In the genomic region with DNA sequence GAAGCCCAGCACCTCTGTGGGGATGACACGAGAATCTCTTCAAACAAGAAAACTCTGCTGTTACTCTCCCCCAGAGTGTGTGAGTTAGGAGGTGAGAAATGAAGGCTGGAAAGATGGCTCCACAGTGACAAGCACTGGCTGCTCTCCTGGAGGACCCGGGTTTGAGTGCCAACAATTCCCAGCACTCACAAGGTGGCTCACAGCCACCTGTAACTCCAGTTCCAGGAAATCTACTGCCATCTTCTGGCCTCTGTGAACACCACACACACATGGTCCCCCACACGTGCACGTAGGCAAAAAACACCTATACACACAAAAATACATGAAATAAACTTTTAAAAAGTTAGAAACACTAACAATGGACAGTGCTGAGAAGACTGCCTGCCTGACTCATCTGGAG, we compare ENCODE assay signal across 11 mouse cellular contexts. TPM values are rescaled to one million over a fixed set of nuclear protein-coding genes. Genes with fewer than 3 reads are reported as not detected.
DNase-seq lines count a peak whose midpoint lies in the region; ATAC-seq and TF ChIP-seq lines count a peak whose summit lies in the region.
"Had no signal": no experiment of that assay in that cellular context is flagged by ENCODE, and none has a peak within 500 bp of the region (broad histone marks: within the 10 kb centered on the region; RNA-seq: fewer than 3 reads in every experiment).

No protein-coding gene starts in this region.

- H3K4me1 ChIP-seq in heart, postnatal 0 days (ENCODE audit: control insufficient read depth, insufficient read depth) = no peaks in the 10 kb centered on the region
- no peaks in the 10 kb centered on the region for H3K4me1 ChIP-seq in hindbrain, embryonic 11.5 days (replicated peaks; ENCODE audit: control insufficient read depth, insufficient read depth, low read length)
- H3K4me1 ChIP-seq: embryonic facial prominence, embryonic 12.5 days had no signal

- 78% methylated on average over 4 of the region's 4 CpGs for WGBS in heart, postnatal 0 days
- 65% methylated on average over 4 of the region's 4 CpGs for WGBS in hindbrain, embryonic 11.5 days

- TF ChIP-seq CTCF in heart, postnatal 0 days (IDR thresholded peaks at IDR 0.05; ENCODE audit: low read depth) = no peak

- peak overlapping the region; percentile 28; the same call in 1 of the 2 replicates for H3K27ac ChIP-seq in heart, postnatal 0 days (ENCODE audit: low read depth)
- no peak overlapping the region for H3K27ac ChIP-seq in hindbrain, embryonic 11.5 days (ENCODE audit: low read depth, low read length)

- TF ChIP-seq EP300 in heart, postnatal 0 days (IDR thresholded peaks at IDR 0.05; ENCODE audit: low read depth) = no peak

- DNase-seq in heart, postnatal 0 days (ENCODE audit: low spot score) = no peak
- no peak for DNase-seq in heart, adult 9 months (ENCODE audit: low spot score in 2 of 2)
- peak; percentile 27 for DNase-seq in thymus, postnatal 4 days
- DNase-seq in thymus, postnatal 36 days = no peak
- peak; percentile 39 for DNase-seq in induced T-regulatory cell, adult 2 months (ENCODE audit: low read depth)
- DNase-seq in hindbrain, embryonic 11.5 days (ENCODE audit: low spot score) = no peak
- DNase-seq in spleen, adult 12 weeks (ENCODE audit: low spot score) = no peak
- DNase-seq: lung, adult 2 months had no signal

- no peak overlapping the region for H3K9ac ChIP-seq in heart, postnatal 0 days (replicated peaks; ENCODE audit: low read depth, low read length)
- H3K9ac ChIP-seq in hindbrain, embryonic 11.5 days (ENCODE audit: low read depth, low read length) = no peak overlapping the region
- H3K9ac ChIP-seq: embryonic facial prominence, embryonic 12.5 days had no signal

- H3K36me3 ChIP-seq in heart, postnatal 0 days (replicated peaks; ENCODE audit: control insufficient read depth, insufficient read depth, low read length) = no peaks in the 10 kb centered on the region
- H3K36me3 ChIP-seq in hindbrain, embryonic 11.5 days (ENCODE audit: control insufficient read depth, insufficient read depth, low read length) = no peaks in the 10 kb centered on the region
- H3K36me3 ChIP-seq: embryonic facial prominence, embryonic 12.5 days had no signal

- H3K27me3 ChIP-seq in heart, postnatal 0 days (ENCODE audit: control insufficient read depth, insufficient read depth, low read length) = 0 out of 2 replicates have a peak, but pooled peaks cover 2% of the 10 kb centered on the region
- no peaks in the 10 kb centered on the region; the same call in 1 of the 2 replicates for H3K27me3 ChIP-seq in hindbrain, embryonic 11.5 days (ENCODE audit: control insufficient read depth, insufficient read depth, low read length)

- no peaks in the 10 kb centered on the region for H3K9me3 ChIP-seq in heart, postnatal 0 days (replicated peaks; ENCODE audit: control insufficient read depth, low read length)
- H3K9me3 ChIP-seq in hindbrain, embryonic 11.5 days (ENCODE audit: control insufficient read depth, low read length) = no peaks in the 10 kb centered on the region
- H3K9me3 ChIP-seq: embryonic facial prominence, embryonic 12.5 days had no signal

- H3K4me2 ChIP-seq in heart, postnatal 0 days (ENCODE audit: low read depth, low read length) = no peak overlapping the region
- no peak overlapping the region for H3K4me2 ChIP-seq in hindbrain, embryonic 11.5 days (replicated peaks; ENCODE audit: low read depth, low read length)
- H3K4me2 ChIP-seq: embryonic facial prominence, embryonic 12.5 days had no signal

- H3K4me3 ChIP-seq in heart, postnatal 0 days (ENCODE audit: low read depth, low read length) = no peak overlapping the region
- no peak overlapping the region for H3K4me3 ChIP-seq in hindbrain, embryonic 11.5 days (ENCODE audit: low read depth, low read length)
- H3K4me3 ChIP-seq: embryonic facial prominence, embryonic 12.5 days had no signal

- ATAC-seq in heart, postnatal 0 days (ENCODE audit: insufficient read depth, low read depth) = no peak
- no peak for ATAC-seq in monocyte, adult 5-6 weeks (replicated peaks; ENCODE audit: insufficient number of reproducible peaks, low FRiP score, low TSS enrichment, poor library complexity, severe bottlenecking)
- ATAC-seq in hindbrain, embryonic 11.5 days (ENCODE audit: low FRiP score) = no peak

RNA-seq across cellular contexts. Expression of a gene that starts 34.9 kb away (rescaled TPM):
- total RNA-seq in heart, postnatal 0 days (2014; rRNA removed; ENCODE audit: low replicate concordance) = 9.2 and 11.5 TPM in 2 replicates
- 6.1 and 6.3 TPM in 2 replicates for polyA plus RNA-seq in heart, postnatal 0 days (2015; fragmentation: Nextera tagmentation; extraction: Ambion mirVana)
- total RNA-seq in monocyte, adult 5-6 weeks (2017) = 36.6 to 44.9 TPM (median 43.6 TPM) in 3 replicates
- 4.5 and 6.6 TPM in 2 replicates for polyA plus RNA-seq in hindbrain, embryonic 11.5 days (2014; fragmentation: Nextera tagmentation; extraction: Ambion mirVana)

RNA-seq across cellular contexts. Expression of a gene that starts 35.6 kb away (rescaled TPM):
- 9.0 and 9.8 TPM in 2 replicates for total RNA-seq in heart, postnatal 0 days (2014; rRNA removed; ENCODE audit: low replicate concordance)
- 3.8 and 4.3 TPM in 2 replicates for polyA plus RNA-seq in heart, postnatal 0 days (2015; fragmentation: Nextera tagmentation; extraction: Ambion mirVana)
- total RNA-seq in monocyte, adult 5-6 weeks (2017) = 2.3 to 10.2 TPM (median 4.2 TPM) in 3 replicates
- 7.1 and 7.7 TPM in 2 replicates for polyA plus RNA-seq in hindbrain, embryonic 11.5 days (2014; fragmentation: Nextera tagmentation; extraction: Ambion mirVana)

RNA-seq across cellular contexts. Expression of a gene that starts 51.6 kb away (rescaled TPM):
- total RNA-seq in heart, postnatal 0 days (2014; rRNA removed; ENCODE audit: low replicate concordance) = 0.39 TPM in 1 of 2 replicates, not detected in the other
- polyA plus RNA-seq in heart, postnatal 0 days (2015; fragmentation: Nextera tagmentation; extraction: Ambion mirVana) = 0.59 and 0.75 TPM in 2 replicates
- total RNA-seq in monocyte, adult 5-6 weeks (2017) = 1.8 TPM in 1 of 3 replicates, not detected in the others
- polyA plus RNA-seq in hindbrain, embryonic 11.5 days (2014; fragmentation: Nextera tagmentation; extraction: Ambion mirVana) = 0.22 TPM in 1 of 2 replicates, not detected in the other
- polyA plus RNA-seq: neural tube, embryonic 11.5 days had no signal

RNA-seq across cellular contexts. Expression of a gene that starts 56.0 kb away (rescaled TPM):
- total RNA-seq in heart, postnatal 0 days (2014; rRNA removed; ENCODE audit: low replicate concordance) = 156 and 219 TPM in 2 replicates
- polyA plus RNA-seq in heart, postnatal 0 days (2015; fragmentation: Nextera tagmentation; extraction: Ambion mirVana) = 104 and 108 TPM in 2 replicates
- total RNA-seq in monocyte, adult 5-6 weeks (2017) = 187 to 238 TPM (median 209 TPM) in 3 replicates
- 112 TPM in 2 replicates for polyA plus RNA-seq in hindbrain, embryonic 11.5 days (2014; fragmentation: Nextera tagmentation; extraction: Ambion mirVana)

RNA-seq across cellular contexts. Expression of a gene that starts 56.7 kb away (rescaled TPM):
- 46.3 and 50.3 TPM in 2 replicates for total RNA-seq in heart, postnatal 0 days (2014; rRNA removed; ENCODE audit: low replicate concordance)
- polyA plus RNA-seq in heart, postnatal 0 days (2015; fragmentation: Nextera tagmentation; extraction: Ambion mirVana) = 55.4 and 61.9 TPM in 2 replicates
- total RNA-seq in monocyte, adult 5-6 weeks (2017) = 81.4 to 125 TPM (median 105 TPM) in 3 replicates
- 31.7 and 33.9 TPM in 2 replicates for polyA plus RNA-seq in hindbrain, embryonic 11.5 days (2014; fragmentation: Nextera tagmentation; extraction: Ambion mirVana)

Comparison
In these comparisons a context has a peak if more than half of its experiments do, and no peak if none do; other contexts are left out.
1. DNase-seq: peak in thymus, postnatal 4 days (single experiment) and induced T-regulatory cell, adult 2 months (single experiment); none in heart, postnatal 0 days (single experiment), heart, adult 9 months (0 of 2), thymus, postnatal 36 days (0 of 2), hindbrain, embryonic 11.5 days (single experiment) and spleen, adult 12 weeks (single experiment).